Mouse (Mus musculus): ENCODE measurements around the gene Phactr4.

The Phactr4 gene

GRCm38 (mm10) chr4:132409587-132410229, 12.6 kb downstream of the Phactr4 start:
- DNase-seq, result no peak

DNA sequence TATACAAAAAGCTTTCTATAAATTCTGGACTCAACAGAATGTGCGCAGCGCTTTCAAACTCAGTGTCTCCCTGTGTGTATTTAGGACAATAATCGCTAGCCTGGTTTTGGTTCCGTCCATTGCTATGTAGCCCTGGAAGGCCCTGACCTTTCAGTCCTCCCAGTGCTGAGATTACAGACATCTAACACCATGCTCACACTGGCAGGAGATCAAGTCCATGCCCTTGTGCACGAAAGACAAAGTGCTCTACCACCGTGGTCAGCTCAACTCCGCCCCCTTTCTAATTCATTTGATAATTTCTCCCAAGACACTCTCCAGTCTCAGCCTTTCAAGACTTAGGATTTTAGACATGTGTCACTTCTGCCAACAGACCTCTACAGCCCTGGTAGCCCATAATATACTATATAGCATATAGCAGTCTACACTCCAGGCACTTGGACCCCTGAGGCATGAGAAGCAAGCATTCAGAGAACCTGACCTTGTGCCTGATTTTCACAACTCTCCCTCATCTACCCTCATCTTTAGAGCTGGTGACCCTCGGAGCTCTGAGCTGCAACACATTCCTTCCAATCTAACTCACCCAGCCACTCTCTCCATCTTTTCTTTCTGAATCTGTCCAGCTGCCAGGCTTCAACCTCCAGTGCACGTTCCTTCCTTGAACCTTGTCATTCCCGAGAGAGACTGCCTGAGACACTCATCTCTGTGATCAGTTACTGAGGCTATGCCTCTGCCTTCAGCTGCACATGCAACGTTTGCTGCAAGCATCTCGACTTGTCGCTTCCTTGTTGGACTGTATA, 15.7 kb downstream of the Phactr4 start:
- DNase-seq, result no peak

DNA sequence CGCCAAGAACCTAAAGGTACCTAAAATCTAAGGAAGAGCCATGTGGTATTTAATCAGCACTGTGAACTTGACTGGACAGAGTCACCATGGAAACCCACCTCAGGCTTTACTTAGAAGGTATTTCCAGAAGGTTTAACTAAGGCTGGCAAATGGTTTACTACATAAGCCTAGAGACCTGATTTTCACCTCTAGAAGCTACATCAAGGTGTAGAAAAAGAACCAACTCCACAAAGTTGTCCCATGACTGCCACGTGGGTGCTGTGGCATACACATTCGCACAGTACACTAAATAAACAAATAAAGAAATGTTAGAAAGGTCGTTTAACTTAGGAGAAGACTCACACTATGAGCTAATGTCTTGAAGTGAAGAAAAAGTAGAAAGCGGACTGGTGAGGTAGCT, 17.7 kb downstream of the Phactr4 start:
- no peak for DNase-seq

DNA sequence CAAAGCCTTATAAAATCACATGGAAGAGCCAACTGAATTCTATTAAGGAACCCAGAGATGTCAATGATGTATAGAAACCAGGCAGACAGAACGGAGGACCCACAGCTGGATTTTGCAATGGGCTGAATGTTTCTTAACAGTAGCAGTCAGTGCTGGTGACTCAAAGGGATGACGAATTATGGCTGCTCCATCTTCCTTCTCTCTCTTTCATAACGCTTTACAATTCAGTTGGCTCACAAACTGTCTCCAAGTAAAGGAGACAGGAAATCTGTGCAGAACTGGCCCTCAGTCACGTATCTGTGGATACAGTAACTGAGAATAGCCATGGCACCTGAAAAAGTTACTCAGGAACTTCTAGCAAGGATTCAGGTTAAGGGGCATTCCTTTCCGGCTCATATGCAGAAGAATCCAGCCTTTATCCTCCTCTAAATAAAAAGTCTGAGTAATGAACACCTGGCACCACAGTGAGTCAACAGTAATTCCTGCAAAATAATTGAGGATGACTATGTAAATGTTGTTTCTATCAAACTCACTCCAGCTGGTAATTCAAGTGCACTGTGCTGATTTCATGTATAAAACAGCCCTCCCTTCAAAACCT, 19.1 kb downstream of the Phactr4 start:
- DNase-seq, result no peak

GRCm38 (mm10) chr4:132401016-132401415, 21.3 kb downstream of the Phactr4 start:
- no peak for DNase-seq

DNA sequence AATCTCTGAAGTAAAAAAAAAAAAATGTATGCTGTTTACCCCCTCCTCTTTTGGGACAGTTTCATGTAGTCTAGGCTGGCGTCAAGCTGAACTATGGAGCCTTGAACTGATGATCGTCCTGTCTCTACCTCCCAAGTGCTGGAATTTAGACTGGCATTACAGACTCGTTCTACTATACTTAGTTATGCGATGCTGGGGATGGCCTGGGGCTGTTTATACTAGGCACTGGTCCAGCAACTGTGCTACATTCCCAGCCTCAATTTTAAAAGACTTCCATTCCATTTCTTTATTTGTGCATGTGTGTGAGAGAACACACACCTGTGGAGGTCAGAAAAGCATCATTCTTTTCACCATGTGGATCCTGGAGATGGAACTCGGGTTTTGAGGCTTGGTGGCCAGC, 23.4 kb downstream of the Phactr4 start:
- peak; percentile 29 for DNase-seq

DNA sequence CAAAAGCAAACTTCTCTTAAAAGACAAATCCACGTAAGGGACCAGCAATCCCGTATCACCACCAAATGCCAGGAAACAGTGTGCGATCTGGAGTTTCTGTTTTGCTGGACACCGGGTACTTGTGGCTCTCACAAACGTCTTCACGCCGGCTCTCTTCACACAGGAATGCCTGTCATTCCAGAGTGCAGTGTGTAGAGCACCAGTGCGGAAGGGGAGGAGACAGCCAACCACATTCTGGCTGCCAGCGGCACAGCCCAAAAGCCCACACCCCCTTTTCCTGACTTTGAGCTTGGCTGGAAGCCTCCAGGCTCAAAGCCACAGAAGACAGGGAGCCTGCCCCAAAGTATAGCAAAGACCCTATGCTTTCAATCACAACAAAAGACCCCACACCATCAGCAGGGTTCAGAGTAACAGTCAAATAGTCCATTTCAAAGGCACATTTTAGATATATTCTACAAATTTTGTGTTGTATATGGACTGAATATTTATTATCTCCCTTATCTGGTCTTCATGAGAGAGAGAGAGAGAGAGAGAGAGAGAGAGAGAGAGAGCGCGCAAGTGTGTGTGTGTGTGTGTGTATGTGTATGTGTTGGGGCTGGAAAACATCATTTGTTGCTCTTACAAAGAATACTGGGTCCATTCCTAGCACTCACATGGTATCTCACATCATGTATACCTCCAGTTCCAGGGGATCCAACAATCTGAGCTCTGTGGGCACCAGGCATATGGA, 24.1 kb downstream of the Phactr4 start:
- peak; percentile 84 for DNase-seq

- DNase-seq, result no peak
Observed at GRCm38 (mm10) chr4:132397120-132397519, 25.2 kb downstream of the Phactr4 start.

DNA sequence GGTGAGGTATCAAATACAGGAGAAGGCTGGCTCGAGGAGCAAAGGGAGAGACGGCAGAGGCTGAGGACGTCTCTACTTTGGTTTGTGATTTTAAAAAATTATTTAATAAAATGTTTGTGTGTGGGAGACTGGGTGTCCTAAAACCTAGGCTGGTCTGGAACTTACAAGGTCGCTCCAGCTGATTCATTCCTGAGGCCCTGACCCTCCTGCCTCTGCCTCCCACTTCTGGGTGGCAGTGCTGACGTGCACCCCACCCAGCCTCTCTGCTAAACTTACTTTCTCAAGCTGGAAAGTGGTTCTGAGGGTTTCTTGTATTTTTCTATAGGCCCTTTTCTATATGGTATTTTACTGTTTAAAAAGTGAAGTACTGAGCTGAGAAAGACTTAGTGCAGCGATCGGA, 26.0 kb downstream of the Phactr4 start:
- no peak for DNase-seq

DNA sequence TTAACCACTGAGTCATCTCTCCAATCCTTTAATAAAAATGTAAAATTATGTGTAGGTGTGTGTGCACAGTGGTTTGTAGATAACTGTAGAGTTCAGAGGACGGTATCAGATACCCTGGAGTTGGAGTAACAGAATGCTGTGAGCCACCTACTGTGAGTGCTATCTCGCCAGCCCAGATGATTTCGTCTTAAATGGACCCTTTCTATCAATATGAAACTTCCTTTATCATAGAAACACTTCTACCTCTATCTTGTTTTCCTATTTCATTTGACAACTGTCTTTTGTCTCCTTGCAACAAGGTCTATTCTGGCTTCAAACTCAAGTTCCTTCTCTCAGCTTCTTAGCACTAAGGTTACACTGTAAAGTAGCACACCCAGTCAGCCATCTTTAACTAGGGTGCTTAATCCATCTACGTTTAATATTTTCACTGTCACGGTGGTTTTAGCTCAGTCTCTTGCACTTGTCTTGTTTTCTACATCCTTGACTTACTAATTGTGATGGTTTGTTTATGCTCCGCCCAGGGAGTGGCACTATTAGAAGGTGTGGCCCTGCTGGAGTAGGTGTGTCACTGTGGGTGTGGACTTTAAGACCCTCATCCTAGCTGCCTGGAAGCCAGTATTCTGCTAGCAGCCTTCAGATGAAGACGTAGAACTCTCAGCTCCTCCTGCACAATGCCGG, 31.1 kb downstream of the Phactr4 start:
- no peak for DNase-seq

DNA sequence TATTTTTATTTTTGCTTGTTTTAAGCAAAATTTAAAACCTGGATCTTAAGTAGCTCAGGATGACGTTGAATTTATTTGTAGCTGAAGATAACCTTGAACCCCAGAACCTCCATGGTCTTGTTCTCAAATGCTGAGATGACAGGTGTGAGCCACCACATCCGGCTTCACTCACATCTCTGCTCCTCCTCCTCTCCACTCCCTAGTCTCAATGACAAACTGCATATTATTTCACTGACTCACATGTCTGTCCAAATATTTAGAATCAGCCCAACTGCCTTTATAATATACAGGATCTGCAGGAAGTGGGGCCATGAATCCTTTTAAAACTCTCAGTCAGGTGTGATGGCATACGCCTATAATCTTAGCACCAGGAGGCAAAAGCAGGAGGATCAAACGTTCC, 33.0 kb downstream of the Phactr4 start:
- DNase-seq, result no peak

DNA sequence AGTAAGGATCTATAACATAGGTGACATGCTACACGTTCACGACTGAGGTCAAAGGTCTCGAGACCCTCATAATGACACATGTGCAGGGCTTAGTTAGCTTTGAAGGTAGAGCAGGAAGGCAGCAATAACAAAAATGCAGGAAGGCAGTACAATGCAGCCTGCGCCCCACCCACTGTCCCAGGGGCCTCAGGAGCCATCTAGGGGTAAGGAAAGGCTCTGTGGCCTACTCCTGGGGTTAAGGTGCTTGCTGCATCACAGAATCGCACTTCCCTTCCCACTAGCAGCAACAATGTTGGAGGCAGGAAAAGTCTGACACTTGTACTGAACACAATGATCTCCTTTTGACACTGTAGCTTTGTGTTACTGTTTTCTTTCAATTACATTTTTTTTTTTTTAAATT, 34.7 kb downstream of the Phactr4 start:
- DNase-seq, result no peak

GRCm38 (mm10) chr4:132386846-132387245, 35.4 kb downstream of the Phactr4 start:
- DNase-seq, result no peak

GRCm38 (mm10) chr4:132385771-132386410, 36.4 kb downstream of the Phactr4 start:
- no peak for DNase-seq

- DNase-seq, result no peak
Observed at GRCm38 (mm10) chr4:132383455-132383854, 38.8 kb downstream of the Phactr4 start.

DNA sequence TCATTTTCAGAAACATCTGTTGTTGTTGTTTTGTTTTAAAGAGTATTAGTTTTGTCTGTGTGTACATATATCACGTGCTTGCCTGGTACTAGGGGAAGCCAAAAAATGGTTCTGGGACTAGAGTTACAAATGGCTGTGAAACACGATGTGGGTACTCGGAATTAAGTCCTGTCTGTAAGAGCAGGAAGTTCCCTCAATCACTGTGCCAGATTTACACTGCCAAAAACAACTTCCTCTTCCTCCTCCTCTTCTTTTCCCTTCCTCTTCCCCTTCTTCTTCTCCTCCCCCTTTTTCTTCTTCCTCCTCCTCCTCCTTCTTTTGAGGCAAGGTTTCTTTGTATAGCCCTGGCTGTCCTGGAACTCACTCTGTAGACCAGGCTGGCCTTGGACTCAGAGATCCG, 40.0 kb downstream of the Phactr4 start:
- no peak for DNase-seq

- DNase-seq, result no peak
Observed at GRCm38 (mm10) chr4:132380965-132381616, 41.2 kb downstream of the Phactr4 start.

DNA sequence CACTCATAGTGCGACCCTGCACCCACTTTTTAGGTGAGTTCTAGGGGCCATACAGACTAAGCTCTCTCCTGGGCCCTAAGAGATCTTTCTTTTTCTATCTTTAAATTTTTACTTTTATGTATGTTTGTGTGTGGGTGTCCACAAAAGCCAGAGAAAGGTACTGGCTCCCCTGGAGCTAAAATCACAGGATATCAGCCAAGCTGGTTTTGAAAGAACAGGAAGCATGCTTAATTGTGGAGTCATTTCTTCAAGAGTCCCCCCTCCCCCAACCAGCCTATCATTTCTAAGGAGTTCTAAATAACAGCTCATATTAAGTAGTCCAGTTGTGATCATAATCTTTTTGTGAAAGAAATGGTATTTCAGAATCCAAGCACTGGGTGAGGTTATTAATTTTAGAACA, 48.5 kb downstream of the Phactr4 start:
- no peak for DNase-seq

DNA sequence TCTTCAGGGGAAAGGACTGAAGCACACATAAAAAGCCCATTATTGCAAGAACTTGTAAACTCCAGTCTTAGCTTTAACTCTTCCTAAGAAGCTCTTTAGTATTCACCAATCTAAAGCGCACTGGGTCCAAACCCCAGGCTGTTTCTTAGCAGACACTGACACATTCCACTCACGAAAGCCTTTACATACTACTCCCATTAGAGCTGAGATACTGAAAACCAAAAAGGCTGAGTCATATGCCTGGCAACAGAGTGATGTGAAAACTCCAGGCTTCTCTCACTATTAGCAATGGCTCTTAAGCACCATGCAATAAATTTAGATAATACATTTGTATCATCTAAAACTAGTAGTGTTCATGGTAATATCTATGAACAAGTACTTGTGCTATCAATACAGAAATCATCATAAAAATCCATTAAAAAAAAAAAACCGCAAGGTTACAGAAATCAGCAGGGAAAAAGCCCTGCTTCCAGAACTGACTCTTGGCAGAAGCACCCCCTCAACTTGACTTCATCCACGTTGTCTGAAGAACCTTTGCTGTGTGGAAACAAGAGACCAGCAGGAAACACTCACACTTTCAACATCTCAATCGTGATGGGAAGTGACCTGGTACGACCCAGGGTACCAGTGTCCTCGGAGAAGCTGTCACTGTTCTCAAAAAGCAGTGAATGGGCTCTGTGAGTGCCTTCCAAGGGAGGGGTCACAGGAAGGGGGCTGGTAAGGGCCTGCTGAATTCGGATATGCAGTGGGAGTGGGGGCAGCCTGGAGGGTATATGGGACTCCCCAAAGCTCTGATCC, 52.1 kb downstream of the Phactr4 start:
- peak; percentile 32 for DNase-seq

DNA sequence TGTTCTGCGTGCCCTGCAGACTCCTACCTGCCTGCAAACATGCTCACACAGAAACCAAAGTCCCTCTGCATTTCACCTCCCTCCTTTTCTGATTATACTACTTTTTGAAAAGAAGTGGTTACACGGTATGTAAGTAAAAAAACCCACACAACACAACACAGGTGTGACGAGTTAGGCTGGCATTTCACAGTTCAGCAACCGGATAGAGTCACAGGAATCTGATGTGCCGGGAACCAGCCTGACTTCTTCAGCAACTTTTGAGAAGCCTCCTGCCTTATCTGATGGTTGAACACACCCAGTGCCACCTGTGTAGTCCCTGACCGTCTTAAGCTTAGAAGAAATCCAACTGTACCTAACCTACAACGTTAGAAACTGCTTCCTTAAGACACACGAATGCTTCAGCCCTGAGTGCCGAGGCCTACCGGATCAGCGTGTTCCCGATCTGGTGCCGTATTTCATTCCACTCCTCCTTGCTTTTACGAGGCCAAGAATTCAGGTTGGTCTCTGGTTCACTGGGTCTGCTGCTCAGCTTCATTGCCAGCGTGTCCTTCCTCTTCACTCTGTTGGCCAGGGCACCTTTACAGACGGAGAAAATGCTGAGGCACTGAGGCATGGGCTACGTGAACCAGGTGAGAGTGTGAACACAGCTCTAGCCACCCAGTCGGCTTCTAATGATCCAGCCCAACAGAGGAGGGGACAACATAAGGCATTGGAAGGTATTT, 54.6 kb downstream of the Phactr4 start:
- DNase-seq, result no peak
